Comparison of ENCODE assay signal across 8 mouse cellular contexts in the genomic region with DNA sequence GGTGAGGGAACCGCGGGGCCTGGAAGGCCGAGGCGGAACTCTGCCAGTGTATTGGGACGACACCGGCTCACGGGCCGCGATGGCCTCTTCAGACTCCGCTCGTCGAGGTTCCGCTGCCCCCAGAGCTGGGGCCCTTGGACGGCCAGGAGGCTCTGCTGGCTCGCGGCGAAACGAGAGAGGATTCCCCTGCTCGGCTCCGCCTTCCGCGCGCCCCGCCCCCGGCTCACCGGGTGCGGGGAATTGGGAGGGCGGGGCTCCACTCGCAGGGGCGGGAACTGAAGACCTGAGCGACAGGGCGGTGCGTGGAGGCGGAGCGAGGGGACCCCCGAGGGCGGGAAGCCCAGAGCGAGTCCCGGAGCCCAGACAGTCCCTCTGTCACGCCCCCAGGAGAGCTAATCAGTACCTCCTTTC. TPM values are rescaled to one million over a fixed set of nuclear protein-coding genes. Genes with fewer than 3 reads are reported as not detected.
DNase-seq lines count a peak whose midpoint lies in the region; ATAC-seq and TF ChIP-seq lines count a peak whose summit lies in the region.

A gene (minus strand): TSS at position 154 of the 411 bp plus-strand sequence.

- peaks cover 9% of the 10 kb centered on the region for H3K4me1 ChIP-seq in G1E (ENCODE audit: insufficient read depth, low read depth, low read length)
- H3K4me1 ChIP-seq in forebrain, postnatal 0 days (ENCODE audit: insufficient read depth): no peaks in the 10 kb centered on the region
- H3K4me1 ChIP-seq in lung, embryonic 15.5 days: peaks cover 10% of the 10 kb centered on the region; the same call in 1 of the 2 replicates

- H3K27ac ChIP-seq in forebrain, postnatal 0 days (ENCODE audit: low read depth, low read length): peak within 1 kb of the TSS; percentile 85
- peak within 1 kb of the TSS; percentile 71 for H3K27ac ChIP-seq in lung, embryonic 15.5 days

- no peaks in the 10 kb centered on the region for H3K36me3 ChIP-seq in G1E (replicated peaks)
- no peaks in the 10 kb centered on the region for H3K36me3 ChIP-seq in forebrain, postnatal 0 days (ENCODE audit: insufficient read depth)
- H3K36me3 ChIP-seq in lung, embryonic 15.5 days: no peaks in the 10 kb centered on the region

- peak within 1 kb of the TSS; percentile 68 for H3K4me3 ChIP-seq in G1E (ENCODE audit: low read depth, low read length)
- H3K4me3 ChIP-seq in forebrain, postnatal 0 days (ENCODE audit: low read depth, low read length): peak within 1 kb of the TSS; percentile 80
- peak within 1 kb of the TSS; percentile 81 for H3K4me3 ChIP-seq in lung, embryonic 15.5 days

- DNase-seq in G1E (ENCODE audit: low spot score): peak; percentile 35
- peak; percentile 75 to 80 for DNase-seq in cerebellum, adult 18-20 months
- peak; percentile 89 for DNase-seq in forebrain, postnatal 0 days
- DNase-seq in layer of hippocampus, adult 9-10 months (ENCODE audit: low spot score): peak; percentile 41
- DNase-seq in ovary, postnatal 10 days (ENCODE audit: low spot score): peak; percentile 67
- DNase-seq in thymus, postnatal 25 days: peak; percentile 90

- peaks cover 14% of the 10 kb centered on the region for H3K9me3 ChIP-seq in G1E (replicated peaks)
- no peaks in the 10 kb centered on the region for H3K9me3 ChIP-seq in forebrain, postnatal 0 days (ENCODE audit: low read length)
- no peaks in the 10 kb centered on the region for H3K9me3 ChIP-seq in lung, embryonic 15.5 days

- H3K4me2 ChIP-seq in forebrain, postnatal 0 days (ENCODE audit: low read depth): peak within 1 kb of the TSS; percentile 78
- peak within 1 kb of the TSS; percentile 98 for H3K4me2 ChIP-seq in lung, embryonic 15.5 days

- 0% methylated on average over 40 of the region's 40 CpGs for WGBS in forebrain, postnatal 0 days
- whole genome bisulfite sequencing in lung, embryonic 15.5 days: 1% methylated on average over 40 of the region's 40 CpGs

- H3K9ac ChIP-seq in forebrain, postnatal 0 days: peak within 1 kb of the TSS; percentile 82
- peak within 1 kb of the TSS; percentile 68 for H3K9ac ChIP-seq in lung, embryonic 15.5 days

- ATAC-seq in G1E (ENCODE audit: extremely low read depth, insufficient number of reproducible peaks, low FRiP score, poor library complexity, severe bottlenecking): 0 out of 2 replicates have a peak, but pooled peaks have one; percentile 28
- ATAC-seq in forebrain, postnatal 0 days: peak; percentile 89
- ATAC-seq in hematopoietic stem cell, adult 5-6 weeks (replicated peaks in 1 of 2; ENCODE audit: insufficient read depth in 1 of 2, low FRiP score in 2 of 2, low TSS enrichment in 1 of 2, low read depth in 1 of 2, poor library complexity in 2 of 2, severe bottlenecking in 2 of 2): peak; percentile 86 to 88
- ATAC-seq in lung, embryonic 15.5 days (ENCODE audit: borderline replicate concordance, extremely low read depth, low FRiP score, low TSS enrichment): peak; percentile 94

- H3K27me3 ChIP-seq in G1E (ENCODE audit: insufficient read depth, low read length): peaks cover 37% of the 10 kb centered on the region
- H3K27me3 ChIP-seq in forebrain, postnatal 0 days (ENCODE audit: insufficient read depth, low read length): no peaks in the 10 kb centered on the region
- peaks cover 16% of the 10 kb centered on the region; the same call in 1 of the 2 replicates for H3K27me3 ChIP-seq in lung, embryonic 15.5 days

- TF ChIP-seq CTCF in G1E (IDR thresholded peaks at IDR 0.05; ENCODE audit: low read depth, low read length): no peak
- no peak for TF ChIP-seq CTCF in forebrain, postnatal 0 days (IDR thresholded peaks at IDR 0.05; ENCODE audit: low read depth)

RNA-seq across cellular contexts. Expression of the gene that starts here (rescaled TPM):
- total RNA-seq in G1E (2014; fragmentation: Nextera tagmentation) (not detected in 2 replicates), G1E (2017) (not detected in 2 replicates)
- not detected in 2 replicates for polyA plus RNA-seq in G1E (2012)
- total RNA-seq in forebrain, postnatal 0 days (2014; rRNA removed): 175 and 182 TPM in 2 replicates
- 103 and 113 TPM in 2 replicates for polyA plus RNA-seq in forebrain, postnatal 0 days (2015; fragmentation: Nextera tagmentation; extraction: Ambion mirVana)
- 2.7 and 3.3 TPM in 2 replicates for total RNA-seq in hematopoietic stem cell, adult 5-6 weeks (2017)
- 17.3 and 19.1 TPM in 2 replicates for polyA plus RNA-seq in lung, embryonic 15.5 days (2015; fragmentation: Nextera tagmentation; extraction: Ambion mirVana)

Comparison
In these comparisons a context has a peak if more than half of its experiments do, and no peak if none do; other contexts are left out.
1. Peak in every context shown above with its lines: DNase-seq, ATAC-seq, H3K4me3 ChIP-seq and H3K27ac ChIP-seq.
2. RNA of the gene that starts here (total RNA-seq): 175 to 182 TPM in forebrain, postnatal 0 days; 2.7 to 3.3 TPM in hematopoietic stem cell, adult 5-6 weeks and not detected in G1E; every median in the first group is over 10 times any median in the second.
3. RNA of the gene that starts here (polyA plus RNA-seq): 103 to 113 TPM in forebrain, postnatal 0 days and 17.3 to 19.1 TPM in lung, embryonic 15.5 days; not detected in G1E; every median in the first group is over 10 times any median in the second.
4. Peak in DNase-seq, ATAC-seq and H3K4me3 ChIP-seq in G1E; RNA of the gene not detected or under 1 TPM.
5. ATAC-seq: peak in every context shown above with its lines; median percentile 94 in lung, embryonic 15.5 days; 89 in forebrain, postnatal 0 days; 87 in hematopoietic stem cell, adult 5-6 weeks; 28 in G1E.
6. DNase-seq: peak in every context shown above with its lines; median percentile 90 in thymus, postnatal 25 days; 89 in forebrain, postnatal 0 days; 78 in cerebellum, adult 18-20 months; 67 in ovary, postnatal 10 days; 41 in layer of hippocampus, adult 9-10 months; 35 in G1E.